ENCODE assay signal across 8 mouse cellular contexts in the genomic region with DNA sequence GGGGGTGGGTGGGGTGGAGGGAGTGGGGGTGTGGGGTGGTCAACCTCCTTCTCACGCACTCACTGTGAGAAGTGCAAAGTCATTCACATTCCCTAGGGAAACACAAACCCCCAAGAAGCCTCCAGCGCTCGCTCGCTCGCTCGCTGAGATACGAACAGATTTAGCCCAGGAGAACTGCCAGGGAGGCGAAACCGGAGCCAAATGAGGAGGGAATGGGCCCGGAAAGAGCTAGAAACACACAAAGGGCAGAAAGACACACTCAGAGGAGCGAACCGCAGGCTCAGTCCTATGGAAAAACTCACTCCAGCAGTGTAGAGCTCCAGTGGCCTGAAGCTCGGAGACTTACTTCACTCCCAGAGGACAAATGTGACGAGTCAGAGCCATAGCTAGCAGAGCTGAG. TPM values are rescaled to one million over a fixed set of nuclear protein-coding genes. Genes with fewer than 3 reads are reported as not detected.
A peak's percentile ranks its signal among the peaks of the same experiment; 100 is the strongest.
DNase-seq lines count a peak whose midpoint lies in the region; ATAC-seq lines count a peak whose summit lies in the region.

No protein-coding gene starts in this region.

- H3K27ac ChIP-seq in heart, embryonic 12.5 days (ENCODE audit: poor library complexity, severe bottlenecking): no peak overlapping the region
- no peak overlapping the region for H3K27ac ChIP-seq in heart, embryonic 16.5 days (ENCODE audit: low read length)
- no peak overlapping the region for H3K27ac ChIP-seq in midbrain, embryonic 13.5 days

- H3K36me3 ChIP-seq in heart, embryonic 12.5 days: 0 out of 2 replicates have a peak, but pooled peaks cover 5% of the 10 kb centered on the region
- no peaks in the 10 kb centered on the region for H3K36me3 ChIP-seq in heart, embryonic 16.5 days (ENCODE audit: control insufficient read depth, insufficient read depth)
- H3K36me3 ChIP-seq in midbrain, embryonic 13.5 days: no peaks in the 10 kb centered on the region

- 0 out of 2 replicates have a peak, but pooled peaks cover 3% of the 10 kb centered on the region for H3K27me3 ChIP-seq in heart, embryonic 12.5 days (replicated peaks)
- H3K27me3 ChIP-seq in heart, embryonic 16.5 days (ENCODE audit: control insufficient read depth, insufficient read depth, low read length): no peaks in the 10 kb centered on the region
- no peaks in the 10 kb centered on the region for H3K27me3 ChIP-seq in midbrain, embryonic 13.5 days

- H3K4me3 ChIP-seq in heart, embryonic 12.5 days: no peak overlapping the region
- no peak overlapping the region for H3K4me3 ChIP-seq in heart, embryonic 16.5 days (ENCODE audit: low read length)
- no peak overlapping the region for H3K4me3 ChIP-seq in midbrain, embryonic 13.5 days (replicated peaks)

- no peak overlapping the region for H3K9ac ChIP-seq in heart, embryonic 12.5 days
- H3K9ac ChIP-seq in heart, embryonic 16.5 days (ENCODE audit: low read length): peak overlapping the region; percentile 27; the same call in 1 of the 2 replicates
- no peak overlapping the region for H3K9ac ChIP-seq in midbrain, embryonic 13.5 days (replicated peaks)

- peak; percentile 96 for DNase-seq in heart, adult 11 months
- peak; percentile 63 for DNase-seq in right cerebral cortex, adult 18-20 months
- DNase-seq in right cerebral cortex, postnatal 36 days (ENCODE audit: low spot score in 2 of 2): no peak
- DNase-seq in right cerebral cortex, adult 2 months (ENCODE audit: low spot score in 2 of 2): peak; percentile 63 to 66
- no peak for DNase-seq in adrenal gland, adult 8-10 months

- peaks cover 3% of the 10 kb centered on the region for H3K9me3 ChIP-seq in heart, embryonic 12.5 days (replicated peaks)
- H3K9me3 ChIP-seq in heart, embryonic 16.5 days (replicated peaks; ENCODE audit: control insufficient read depth, low read length): no peaks in the 10 kb centered on the region
- H3K9me3 ChIP-seq in midbrain, embryonic 13.5 days: no peaks in the 10 kb centered on the region

- no peak for ATAC-seq in heart, embryonic 12.5 days (ENCODE audit: insufficient number of reproducible peaks, low FRiP score)
- ATAC-seq in heart, embryonic 16.5 days (replicated peaks; ENCODE audit: extremely low read depth, insufficient read depth, low FRiP score): no peak; the same call in 1 of the 2 replicates
- ATAC-seq in midbrain, embryonic 13.5 days: no peak

- no peak overlapping the region for H3K4me2 ChIP-seq in heart, embryonic 12.5 days
- H3K4me2 ChIP-seq in heart, embryonic 16.5 days (ENCODE audit: low read depth, low read length): peak overlapping the region; percentile 18; the same call in 1 of the 2 replicates
- no peak overlapping the region for H3K4me2 ChIP-seq in midbrain, embryonic 13.5 days (replicated peaks)

- H3K4me1 ChIP-seq in heart, embryonic 12.5 days (replicated peaks): peaks cover 31% of the 10 kb centered on the region
- peaks cover 10% of the 10 kb centered on the region for H3K4me1 ChIP-seq in heart, embryonic 16.5 days (ENCODE audit: control insufficient read depth, insufficient read depth, low read length)
- H3K4me1 ChIP-seq in midbrain, embryonic 13.5 days (replicated peaks): peaks cover 10% of the 10 kb centered on the region

- WGBS in heart, embryonic 12.5 days: 53% methylated on average over 14 of the region's 14 CpGs
- WGBS in heart, embryonic 16.5 days: 32% methylated on average over 14 of the region's 14 CpGs
- WGBS in midbrain, embryonic 13.5 days: 69% methylated on average over 14 of the region's 14 CpGs

RNA-seq across cellular contexts. Expression of a gene that starts 15.4 kb away (rescaled TPM):
- 12.0 and 12.2 TPM in 2 replicates for polyA plus RNA-seq in heart, embryonic 12.5 days (2016; fragmentation: Nextera tagmentation; extraction: Ambion mirVana)
- 7.5 and 7.9 TPM in 2 replicates for polyA plus RNA-seq in heart, embryonic 16.5 days (2015; fragmentation: Nextera tagmentation; extraction: Ambion mirVana)
- total RNA-seq in adrenal gland, adult 8-10 months (2022): 100 to 1,000 TPM in 2 of 4 experiments, 10 to 100 TPM in 2; 88.3 to 136 (median 104) TPM
- 5.0 and 6.8 TPM in 2 replicates for polyA plus RNA-seq in midbrain, embryonic 13.5 days (2015; fragmentation: Nextera tagmentation; extraction: Ambion mirVana)

Comparison
In these comparisons a context has a peak if more than half of its experiments do, and no peak if none do; other contexts are left out.
1. DNase-seq: peak in heart, adult 11 months (single experiment), right cerebral cortex, adult 18-20 months (single experiment) and right cerebral cortex, adult 2 months (2 of 2); none in right cerebral cortex, postnatal 36 days (0 of 2) and adrenal gland, adult 8-10 months (single experiment).